Mouse (Mus musculus) layer of hippocampus, postnatal 14 days (tissue): ENCODE results near the gene Olfr914. TPM values are rescaled to one million over a fixed set of nuclear protein-coding genes. Genes with fewer than 3 reads are reported as not detected.

Source experiments
- DNase-seq, 2 experiments: peaks; one replicate each; pipeline ENCODE4 v3.0.0; 2021 to 2022; ENCODE audit warnings: low spot score in 2 of 2, mixed read lengths in 1 of 2
- long read RNA-seq, 2 experiments: library from polyadenylated mRNA; stranded (forward); transcript quantifications; one replicate each; pipeline ENCODE4 v2.0.0; 2021
- total RNA-seq, 2 experiments: library from RNA; stranded (reverse); gene quantifications; 2 replicates each; pipeline ENCODE4 v1.2.3; 2021

Gene Olfr914
- not detected for total RNA-seq
- long read RNA-seq, experiment 1 = 0 reads
- long read RNA-seq, experiment 2 = 0 reads

GRCm38 (mm10) chr9:38604802-38605201 is at the start of gene Olfr914:
Olfr914 (plus strand) TSS chr9:38605102.
- DNase-seq = no peak

- no peak for DNase-seq
Observed at GRCm38 (mm10) chr9:38579878-38580277, 25.0 kb upstream of the Olfr914 start, which contains the start of gene Olfr912. Olfr912 (plus strand) TSS chr9:38580178.

- no peak for DNase-seq
Observed at GRCm38 (mm10) chr9:38591056-38591455, 13.8 kb upstream of the Olfr914 start.

DNA sequence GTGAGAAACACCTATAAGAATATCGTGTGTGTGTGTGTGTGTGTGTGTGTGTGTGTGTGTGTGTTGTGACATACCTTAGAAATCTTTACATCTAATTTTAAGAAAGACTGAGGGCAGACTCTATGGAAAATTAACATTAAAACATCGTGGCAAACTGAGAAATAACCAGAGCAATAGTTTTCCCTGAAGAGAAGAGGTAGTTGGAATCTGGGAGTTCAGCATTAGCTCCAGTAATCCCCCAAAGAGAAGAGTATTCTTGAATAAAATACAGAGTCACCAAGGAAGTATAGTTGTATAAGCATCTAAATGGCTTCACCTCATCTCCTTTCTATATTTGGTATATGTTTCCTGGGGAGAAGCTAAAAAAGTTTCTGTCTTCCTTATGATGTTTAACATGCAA is 12.4 kb upstream of the Olfr914 start, which contains the start of gene Olfr913:
TSS of gene Olfr913 (plus strand) at position 301 of the 400 bp plus-strand sequence.
- no peak for DNase-seq

GRCm38 (mm10) chr9:38632406-38632805 is 27.5 kb downstream of the Olfr914 start:
- DNase-seq = no peak

GRCm38 (mm10) chr9:38659775-38660174 is 54.9 kb downstream of the Olfr914 start, which contains the start of gene Olfr916:
Olfr916 (minus strand) TSS chr9:38659875.
- DNase-seq = no peak

Other genes starting within 250 kb of the Olfr914 start
- not detected for gene Olfr250, start 238.2 kb upstream of the Olfr914 start, total RNA-seq
- not detected for gene Olfr251, start 228.0 kb upstream of the Olfr914 start, total RNA-seq
- gene Olfr147, start 203.4 kb upstream of the Olfr914 start, total RNA-seq = not detected
- not detected for gene Olfr901, start 175.6 kb upstream of the Olfr914 start, total RNA-seq
- not detected for gene Olfr902, start 157.4 kb upstream of the Olfr914 start, total RNA-seq
- gene Olfr904, start 142.0 kb upstream of the Olfr914 start, total RNA-seq = not detected
- not detected for gene Olfr905, start 134.0 kb upstream of the Olfr914 start, total RNA-seq
- gene Olfr906, start 118.0 kb upstream of the Olfr914 start, total RNA-seq = not detected
- gene Olfr907, start 109.3 kb upstream of the Olfr914 start, total RNA-seq = not detected
- gene Olfr911-ps1, start 83.5 kb upstream of the Olfr914 start, total RNA-seq = not detected
- gene Olfr910, start 67.3 kb upstream of the Olfr914 start, total RNA-seq = not detected
- gene Olfr912, start 24.9 kb upstream of the Olfr914 start, total RNA-seq = not detected
- not detected for gene Olfr913, start 12.3 kb upstream of the Olfr914 start, total RNA-seq
- not detected for gene Olfr916, start 54.8 kb downstream of the Olfr914 start, total RNA-seq
- not detected for gene Olfr917, start 60.7 kb downstream of the Olfr914 start, total RNA-seq
- gene Olfr918, start 69.5 kb downstream of the Olfr914 start, total RNA-seq = not detected
- gene Olfr919, start 98.6 kb downstream of the Olfr914 start, total RNA-seq = not detected
- gene Vwa5a, start 113.2 kb downstream of the Olfr914 start, total RNA-seq = 1 to 10 TPM; 7.8 to 9.8 TPM
- gene Olfr920, start 147.2 kb downstream of the Olfr914 start, total RNA-seq = under 1 TPM in 1 of 2 experiments, not detected in 1; 0.07 TPM
- gene Olfr921, start 168.0 kb downstream of the Olfr914 start, total RNA-seq = not detected
- not detected for gene Olfr922, start 209.5 kb downstream of the Olfr914 start, total RNA-seq
- gene Olfr923, start 221.4 kb downstream of the Olfr914 start, total RNA-seq = not detected
- not detected for gene Olfr924, start 239.3 kb downstream of the Olfr914 start, total RNA-seq
- not detected for gene Olfr26, start 250.0 kb downstream of the Olfr914 start, total RNA-seq